Mouse (Mus musculus): ENCODE data around the gene Cldn5. TPM values are rescaled to one million over a fixed set of nuclear protein-coding genes. Genes with fewer than 3 reads are reported as not detected.

Cldn5 gene
- 163 and 176 TPM in 2 replicates for polyA plus RNA-seq (2012; rRNA removed)

GRCm38 (mm10) chr16:18776556-18777100 lies at the start of gene Cldn5:
Cldn5 (plus strand) TSS chr16:18776847.

GRCm38 (mm10) chr16:18811468-18812384 lies 35.1 kb downstream of the Cldn5 start, which contains the start of the genes Ufd1 and Cdc45:
Ufd1 (plus strand) TSS chr16:18811779.
Cdc45 (minus strand) TSS chr16:18811987.

Other genes starting within 250 kb of the Cldn5 start
- 12.2 and 14.2 TPM in 2 replicates for gene Tbx1, start 186.2 kb upstream of the Cldn5 start, polyA plus RNA-seq (2012; rRNA removed)
- 26.8 and 54.9 TPM in 2 replicates for gene Gp1bb, start 154.4 kb upstream of the Cldn5 start, polyA plus RNA-seq (2012; rRNA removed)
- gene Gm49601, start 150.4 kb upstream of the Cldn5 start, polyA plus RNA-seq (2012; rRNA removed) = 19.4 and 20.3 TPM in 2 replicates
- 47.0 and 49.5 TPM in 2 replicates for gene Sept5, start 146.9 kb upstream of the Cldn5 start, polyA plus RNA-seq (2012; rRNA removed)
- gene Ufd1, start 34.9 kb downstream of the Cldn5 start, polyA plus RNA-seq (2012; rRNA removed) = 18.9 and 25.8 TPM in 2 replicates
- gene Cdc45, start 35.1 kb downstream of the Cldn5 start, polyA plus RNA-seq (2012; rRNA removed) = 10.8 and 17.1 TPM in 2 replicates
- 64.9 and 69.6 TPM in 2 replicates for gene 2510002D24Rik, start 59.7 kb downstream of the Cldn5 start, polyA plus RNA-seq (2012; rRNA removed)
- gene Gm28539, start 59.7 kb downstream of the Cldn5 start, polyA plus RNA-seq (2012; rRNA removed) = 0.44 and 2.4 TPM in 2 replicates
- 12.0 and 12.1 TPM in 2 replicates for gene Mrpl40, start 100.0 kb downstream of the Cldn5 start, polyA plus RNA-seq (2012; rRNA removed)
- 78.1 and 100 TPM in 2 replicates for gene Hira, start 100.2 kb downstream of the Cldn5 start, polyA plus RNA-seq (2012; rRNA removed)